Mouse (Mus musculus) adipose tissue, adult 10 weeks (tissue): Measurements from ENCODE around the gene Peli2. TPM values are rescaled to one million over a fixed set of nuclear protein-coding genes. Genes with fewer than 3 reads are reported as not detected.

ENCODE experiments used
- polyA plus RNA-seq: library from polyadenylated mRNA; stranded (reverse); fragments of 350-450 nt; fragmentation: Illumina TruSeq; extraction: RNeasy Lipid Tissue Mini Kit (QIAGEN cat#74804); gene quantifications from one replicate; pipeline ENCODE4 v1.2.3, GENCODE M21; 2014; ENCODE audit warnings: low read depth, low replicate concordance

The Peli2 gene
- 19.9 TPM for polyA plus RNA-seq

GRCm38 (mm10) chr14:48120752-48121528 is at the start of gene Peli2:
Gene Peli2, plus strand, starts transcription at chr14:48120823.

